Mouse (Mus musculus): ENCODE data around the gene Gdf9. TPM values are rescaled to one million over a fixed set of nuclear protein-coding genes. Genes with fewer than 3 reads are reported as not detected.
"Not testable (repeated sequence)": the region's sequence is repeated elsewhere in the genome, so short reads cannot be mapped to it uniquely, and the experiment has no call there.

Gene Gdf9
- polyA plus RNA-seq, 1 experiment, result 1.5 TPM

GRCm38 (mm10) chr11:53418048-53418447 lies 12.8 kb upstream of the Gdf9 start:
- H3K36me3 ChIP-seq (ENCODE audit: control insufficient read depth, insufficient read depth, low read length), result peaks cover 41% of the 10 kb centered on the region
- no peak for DNase-seq
- H3K27ac ChIP-seq (ENCODE audit: control insufficient read depth, insufficient read depth, low read length), result no peak overlapping the region

GRCm38 (mm10) chr11:53423036-53423435 lies 7.8 kb upstream of the Gdf9 start, which contains the start of gene Leap2:
Gene Leap2, minus strand, starts transcription at chr11:53423170.
- no peaks in the 10 kb centered on the region for H3K4me1 ChIP-seq (replicated peaks; ENCODE audit: control insufficient read depth, insufficient read depth, low read length)
- H3K4me3 ChIP-seq (ENCODE audit: control insufficient read depth, insufficient read depth, low read length), result no peak within 1 kb of the TSS
- DNase-seq, result no peak
- no peak within 1 kb of the TSS for H3K27ac ChIP-seq (ENCODE audit: control insufficient read depth, insufficient read depth, low read length)
- no peaks in the 10 kb centered on the region for H3K27me3 ChIP-seq (ENCODE audit: control insufficient read depth, insufficient read depth, low read length)
- WGBS, result 96% methylated on average over 4 of the region's 4 CpGs
- TF ChIP-seq POLR2A (IDR thresholded peaks at IDR 0.05; ENCODE audit: control insufficient read depth, extremely low read depth, insufficient read depth, low read length, poor library complexity) (no peak), CTCF (IDR thresholded peaks at IDR 0.05; ENCODE audit: borderline replicate concordance, control insufficient read depth, extremely low read depth, insufficient read depth, low read length, poor library complexity) (no peak)
- no peaks in the 10 kb centered on the region; the same call in 1 of the 2 replicates for H3K36me3 ChIP-seq (ENCODE audit: control insufficient read depth, insufficient read depth, low read length)

More at GRCm38 (mm10) chr11:53418048-53418447, 12.8 kb upstream of the Gdf9 start:
- no peak overlapping the region for H3K4me3 ChIP-seq (ENCODE audit: control insufficient read depth, insufficient read depth, low read length)
- no peaks in the 10 kb centered on the region for H3K4me1 ChIP-seq (replicated peaks; ENCODE audit: control insufficient read depth, insufficient read depth, low read length)
- no peaks in the 10 kb centered on the region for H3K27me3 ChIP-seq (ENCODE audit: control insufficient read depth, insufficient read depth, low read length)
- no peak for TF ChIP-seq POLR2A (IDR thresholded peaks at IDR 0.05; ENCODE audit: control insufficient read depth, extremely low read depth, insufficient read depth, low read length, poor library complexity)
- no peak for TF ChIP-seq CTCF (IDR thresholded peaks at IDR 0.05; ENCODE audit: borderline replicate concordance, control insufficient read depth, extremely low read depth, insufficient read depth, low read length, poor library complexity)

- H3K36me3 ChIP-seq (ENCODE audit: control insufficient read depth, insufficient read depth, low read length), result no peaks in the 10 kb centered on the region
- H3K27ac ChIP-seq (ENCODE audit: control insufficient read depth, insufficient read depth, low read length), result no peak overlapping the region
- H3K27me3 ChIP-seq (ENCODE audit: control insufficient read depth, insufficient read depth, low read length), result no peaks in the 10 kb centered on the region
- WGBS, result 87% methylated on average over 2 of the region's 2 CpGs
- no peak for TF ChIP-seq POLR2A (IDR thresholded peaks at IDR 0.05; ENCODE audit: control insufficient read depth, extremely low read depth, insufficient read depth, low read length, poor library complexity)
- TF ChIP-seq CTCF (IDR thresholded peaks at IDR 0.05; ENCODE audit: borderline replicate concordance, control insufficient read depth, extremely low read depth, insufficient read depth, low read length, poor library complexity), result no peak
- DNase-seq, result no peak
- H3K4me1 ChIP-seq (replicated peaks; ENCODE audit: control insufficient read depth, insufficient read depth, low read length), result peaks cover 3% of the 10 kb centered on the region
- H3K4me3 ChIP-seq (ENCODE audit: control insufficient read depth, insufficient read depth, low read length), result no peak overlapping the region
These were observed 6.0 kb upstream of the Gdf9 start for GRCm38 (mm10) chr11:53424826-53425225.

DNA sequence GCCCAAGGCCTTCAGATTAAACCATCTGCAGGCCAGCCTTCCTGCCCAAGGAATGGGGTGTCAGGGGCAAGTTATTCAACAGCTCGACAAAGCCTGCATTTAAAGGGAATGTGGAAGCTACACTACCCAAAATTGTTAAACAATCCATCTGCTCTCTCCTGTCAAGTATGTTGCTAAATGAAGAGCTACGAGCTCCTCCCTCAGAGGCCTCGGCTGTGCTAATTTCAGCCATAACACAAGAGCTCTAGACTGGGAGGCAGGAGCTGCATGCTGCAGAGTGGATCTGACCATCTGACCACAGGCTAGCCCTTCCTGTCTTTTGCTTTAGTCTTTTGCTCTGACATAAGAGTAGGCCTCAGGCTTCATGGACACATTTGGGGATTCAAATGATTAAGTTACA lies 5.6 kb upstream of the Gdf9 start:
- DNase-seq, result no peak
- no peak overlapping the region for H3K27ac ChIP-seq (ENCODE audit: control insufficient read depth, insufficient read depth, low read length)
- H3K27me3 ChIP-seq (ENCODE audit: control insufficient read depth, insufficient read depth, low read length), result no peaks in the 10 kb centered on the region
- H3K36me3 ChIP-seq (ENCODE audit: control insufficient read depth, insufficient read depth, low read length), result no peaks in the 10 kb centered on the region
- no peak overlapping the region for H3K4me3 ChIP-seq (ENCODE audit: control insufficient read depth, insufficient read depth, low read length)
- TF ChIP-seq POLR2A (IDR thresholded peaks at IDR 0.05; ENCODE audit: control insufficient read depth, extremely low read depth, insufficient read depth, low read length, poor library complexity) (no peak), CTCF (IDR thresholded peaks at IDR 0.05; ENCODE audit: borderline replicate concordance, control insufficient read depth, extremely low read depth, insufficient read depth, low read length, poor library complexity) (no peak)
- peaks cover 7% of the 10 kb centered on the region for H3K4me1 ChIP-seq (replicated peaks; ENCODE audit: control insufficient read depth, insufficient read depth, low read length)
- 92% methylated on average over 3 of the region's 3 CpGs for WGBS

DNA sequence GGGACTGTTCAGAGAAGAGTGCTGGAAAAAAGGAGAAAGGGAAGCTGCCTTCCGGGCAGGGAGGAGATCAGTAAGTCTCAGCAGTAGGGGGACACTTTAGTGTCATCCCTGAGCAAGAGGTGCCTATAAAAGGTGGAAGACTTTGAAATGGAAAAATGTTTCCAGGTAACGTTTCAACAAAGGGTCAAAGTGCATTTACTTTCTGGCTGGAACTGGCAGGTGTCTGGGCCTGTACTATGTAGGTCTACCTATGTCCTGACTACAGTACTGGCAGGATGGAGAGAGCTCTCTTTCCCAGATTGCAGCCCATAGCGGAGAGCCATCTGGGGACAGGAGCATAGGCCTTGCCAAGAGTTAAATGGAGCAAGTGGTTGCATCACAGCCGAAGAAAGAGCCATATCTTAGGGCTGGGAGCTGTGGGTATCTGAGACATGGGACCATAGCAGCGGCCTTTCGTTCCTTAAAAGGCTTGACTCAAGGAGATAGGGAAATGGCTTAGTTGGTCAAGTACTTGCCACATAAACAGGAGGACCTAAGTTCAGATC lies 5.0 kb upstream of the Gdf9 start:
- Histone ChIP-seq H3K36me3 (ENCODE audit: control insufficient read depth, insufficient read depth, low read length) (no peaks in the 10 kb centered on the region), H3K27ac (ENCODE audit: control insufficient read depth, insufficient read depth, low read length) (no peak overlapping the region), H3K27me3 (ENCODE audit: control insufficient read depth, insufficient read depth, low read length) (no peaks in the 10 kb centered on the region), H3K4me3 (ENCODE audit: control insufficient read depth, insufficient read depth, low read length) (no peak overlapping the region), H3K4me1 (replicated peaks; ENCODE audit: control insufficient read depth, insufficient read depth, low read length) (peaks cover 7% of the 10 kb centered on the region)
- no peak for DNase-seq
- TF ChIP-seq POLR2A (IDR thresholded peaks at IDR 0.05; ENCODE audit: control insufficient read depth, extremely low read depth, insufficient read depth, low read length, poor library complexity) (no peak), CTCF (IDR thresholded peaks at IDR 0.05; ENCODE audit: borderline replicate concordance, control insufficient read depth, extremely low read depth, insufficient read depth, low read length, poor library complexity) (no peak)
- 96% methylated on average over 6 of the region's 6 CpGs for WGBS

GRCm38 (mm10) chr11:53426914-53427313 lies 3.9 kb upstream of the Gdf9 start:
- WGBS, result 97% methylated on average over 3 of the region's 3 CpGs
- not testable (repeated sequence) for H3K36me3 ChIP-seq (ENCODE audit: control insufficient read depth, insufficient read depth, low read length); H3K27me3 ChIP-seq (ENCODE audit: control insufficient read depth, insufficient read depth, low read length); DNase-seq; H3K27ac ChIP-seq (ENCODE audit: control insufficient read depth, insufficient read depth, low read length); H3K4me3 ChIP-seq (ENCODE audit: control insufficient read depth, insufficient read depth, low read length)
- H3K4me1 ChIP-seq (replicated peaks; ENCODE audit: control insufficient read depth, insufficient read depth, low read length), result peaks cover 11% of the 10 kb centered on the region

All from thymus, adult 2 months (tissue).